Mouse (Mus musculus): ENCODE measurements around the gene Cyp1b1.
A peak's percentile ranks its signal among the peaks of the same experiment; 100 is the strongest.

The Cyp1b1 gene

GRCm38 (mm10) chr17:79714931-79715637 lies at the start of gene Cyp1b1:
TSS of gene Cyp1b1 (minus strand) at chr17:79715061.
- DNase-seq (ENCODE audit: low spot score): peak; percentile 11

DNA sequence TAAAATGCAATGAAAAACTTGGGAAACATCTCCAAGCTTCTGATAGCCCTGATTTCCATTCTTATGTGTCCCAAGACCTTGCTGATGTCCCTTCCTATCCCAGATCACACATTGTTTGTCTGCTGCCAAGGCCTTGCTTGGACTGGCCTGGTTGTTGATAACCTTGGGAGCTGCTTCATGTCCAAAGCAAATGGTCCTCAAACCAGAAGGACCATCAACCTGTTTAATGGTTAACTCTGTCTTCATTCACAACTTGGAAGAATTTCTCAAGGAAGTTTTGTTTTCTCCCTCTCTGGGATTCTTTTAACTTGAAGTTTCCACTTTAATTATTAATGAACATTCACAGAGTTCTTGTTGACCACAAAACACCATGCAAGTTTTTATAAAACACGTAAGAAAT lies 47.0 kb upstream of the Cyp1b1 start:
- DNase-seq (ENCODE audit: low spot score): no peak

GRCm38 (mm10) chr17:79753831-79754230 lies 39.0 kb upstream of the Cyp1b1 start:
- no peak for DNase-seq (ENCODE audit: low spot score)

- no peak for DNase-seq (ENCODE audit: low spot score)
Measured at GRCm38 (mm10) chr17:79752836-79753235, 38.0 kb upstream of the Cyp1b1 start.

DNA sequence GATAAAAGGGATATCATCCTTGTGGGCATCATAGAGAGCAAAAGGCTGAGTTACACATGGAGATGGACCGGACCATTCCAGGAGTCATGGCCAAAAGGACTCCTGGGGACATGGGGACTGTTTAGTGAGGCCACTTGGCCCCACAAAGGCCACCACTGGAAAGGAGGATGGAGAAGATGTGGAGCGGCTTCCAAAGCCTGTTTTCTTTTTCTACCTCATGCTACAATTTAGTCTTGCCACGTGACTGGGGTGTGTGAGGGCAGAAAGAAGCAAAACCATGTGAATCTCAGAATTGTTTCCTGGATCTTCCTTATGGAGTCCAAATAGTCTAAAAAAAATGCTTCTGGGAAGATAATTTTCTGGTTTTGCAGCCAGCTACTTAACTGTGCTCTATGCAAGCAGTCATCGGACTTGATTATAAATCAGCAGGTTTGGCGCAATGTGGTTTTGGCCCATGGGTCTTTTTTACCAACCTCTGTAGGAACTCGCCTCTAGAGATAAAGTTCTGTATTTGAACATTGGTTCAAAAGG lies 36.9 kb upstream of the Cyp1b1 start:
- no peak for DNase-seq (ENCODE audit: low spot score)

DNA sequence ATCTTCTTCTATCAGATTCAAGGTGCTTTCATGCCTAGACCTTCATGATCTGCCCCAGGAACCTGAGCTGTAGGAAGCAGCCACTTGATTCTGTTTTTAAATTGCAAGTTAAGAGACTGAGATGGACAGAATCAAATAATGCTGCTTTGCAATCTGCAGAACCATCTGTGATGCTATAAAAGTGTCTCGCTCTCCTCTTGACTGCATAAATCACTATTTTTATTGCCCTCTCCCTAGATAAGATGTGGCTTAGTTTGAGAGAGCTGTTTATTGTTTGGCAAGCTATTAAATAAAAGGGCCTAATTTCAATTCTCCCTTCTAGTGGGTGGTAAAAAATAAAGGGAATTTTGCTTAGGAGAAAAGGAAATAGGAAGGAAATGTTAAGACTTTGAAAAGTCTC lies 34.8 kb upstream of the Cyp1b1 start:
- no peak for DNase-seq (ENCODE audit: low spot score)

DNA sequence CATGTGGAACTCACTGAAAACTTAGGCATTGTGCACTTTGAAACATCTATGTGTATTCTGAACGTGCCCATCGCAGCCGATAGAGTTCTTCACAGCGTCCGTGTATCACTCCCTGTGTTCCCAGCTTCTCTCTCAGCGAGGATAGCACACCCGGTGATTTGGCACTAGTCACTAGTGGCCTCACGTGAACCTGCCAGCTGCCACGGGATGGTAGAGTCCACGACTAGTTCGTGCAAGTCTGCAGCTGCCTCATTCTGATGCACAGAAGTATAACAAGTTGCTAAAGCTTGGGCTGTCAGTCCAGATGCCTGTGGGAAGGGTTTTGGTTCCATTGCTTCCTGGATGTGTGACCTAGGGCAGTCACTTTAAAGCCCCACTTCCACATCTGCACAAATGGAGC lies 32.1 kb upstream of the Cyp1b1 start:
- no peak for DNase-seq (ENCODE audit: low spot score)

DNA sequence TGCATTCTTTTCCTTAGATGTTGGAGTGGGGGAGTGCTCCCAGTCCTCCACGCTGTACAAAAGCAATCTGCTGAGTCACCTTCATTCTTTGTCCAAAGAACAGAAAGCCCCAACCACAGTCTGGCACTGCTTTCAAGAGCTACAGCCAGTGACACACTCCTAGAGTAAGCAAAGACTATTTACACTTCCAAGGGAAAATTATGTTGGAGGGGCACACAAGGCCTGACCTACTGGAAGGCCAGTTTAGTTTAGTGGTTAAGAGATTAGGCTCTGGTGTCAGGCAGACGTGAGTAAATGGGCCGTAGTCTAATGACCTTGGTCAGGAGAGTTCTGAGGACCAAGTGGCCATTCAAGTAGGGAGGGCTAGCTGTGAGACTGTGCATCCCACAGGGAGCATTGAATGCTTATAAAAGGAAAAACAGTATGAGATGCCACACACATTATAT lies 31.3 kb upstream of the Cyp1b1 start:
- DNase-seq (ENCODE audit: low spot score): peak; percentile 54

- peak; percentile 20 for DNase-seq (ENCODE audit: low spot score)
Measured at GRCm38 (mm10) chr17:79745051-79745731, 30.3 kb upstream of the Cyp1b1 start.

DNA sequence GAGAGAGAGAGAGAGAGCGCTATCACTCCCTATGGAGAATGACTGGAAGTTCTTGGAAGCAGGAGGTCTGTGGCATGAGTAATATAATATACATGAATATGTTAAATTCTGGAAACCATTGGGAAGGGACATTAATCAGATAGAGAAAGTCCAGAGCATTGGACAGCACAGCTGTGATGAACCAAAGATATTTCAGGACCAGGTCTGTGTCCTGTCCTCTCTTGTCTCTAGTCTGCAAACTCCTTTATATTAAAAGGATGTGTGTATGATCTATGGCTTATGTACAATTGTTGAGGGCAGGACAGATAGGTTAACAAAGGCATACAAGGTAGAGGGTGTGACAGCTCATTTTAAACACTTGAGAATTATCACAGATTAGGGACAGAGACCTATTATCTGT lies 28.6 kb upstream of the Cyp1b1 start:
- DNase-seq (ENCODE audit: low spot score): no peak

DNA sequence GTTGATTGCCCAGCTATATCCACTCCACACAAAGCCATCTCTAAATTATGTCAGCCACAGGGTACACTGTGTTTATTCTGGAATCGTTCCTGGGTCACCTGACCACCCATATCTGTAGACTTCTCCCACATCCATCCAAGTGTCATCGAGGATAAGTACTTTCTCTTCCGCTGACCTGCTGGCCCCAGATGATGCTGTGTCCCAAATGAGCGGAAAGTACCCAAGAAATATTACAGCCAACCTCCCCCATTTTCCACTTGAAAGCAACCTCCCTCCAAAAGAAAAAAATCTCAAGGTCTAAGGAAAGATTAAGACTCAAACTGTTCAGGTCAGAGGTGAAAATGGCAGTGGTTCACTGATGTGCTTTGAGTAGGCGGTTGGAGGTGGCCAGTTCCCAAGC lies 27.8 kb upstream of the Cyp1b1 start:
- no peak for DNase-seq (ENCODE audit: low spot score)

DNA sequence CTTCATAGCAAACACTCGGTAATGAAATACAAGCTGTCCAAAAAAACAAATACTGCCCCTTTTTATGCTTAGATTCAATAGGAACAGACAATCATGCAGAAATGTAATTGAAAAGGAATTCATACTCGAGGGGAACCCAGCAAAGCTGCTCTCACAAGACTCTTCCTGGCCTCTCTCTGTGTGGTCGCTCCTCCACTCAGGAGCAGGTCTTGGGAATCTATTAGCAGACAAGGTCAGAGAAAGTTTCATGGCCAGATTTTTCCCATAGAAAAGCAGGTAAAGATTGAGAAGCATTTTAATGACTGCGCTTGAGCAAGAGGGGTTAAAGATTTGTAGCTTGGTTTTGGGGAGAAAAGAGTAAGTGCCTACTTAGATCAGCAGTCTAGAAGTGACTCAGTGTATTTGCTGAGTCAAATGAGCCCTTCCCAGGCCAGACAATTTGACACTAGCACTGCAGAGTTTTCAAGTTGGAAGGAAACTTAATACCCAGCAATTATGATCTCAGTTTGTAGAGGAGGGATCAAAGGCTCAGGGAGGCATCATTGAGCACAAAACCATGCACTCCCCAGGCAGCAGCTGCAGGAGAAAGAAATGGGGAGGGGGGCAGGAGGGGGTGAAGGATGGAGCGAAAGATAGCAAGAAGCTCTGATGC lies 24.1 kb upstream of the Cyp1b1 start:
- no peak for DNase-seq (ENCODE audit: low spot score)

DNA sequence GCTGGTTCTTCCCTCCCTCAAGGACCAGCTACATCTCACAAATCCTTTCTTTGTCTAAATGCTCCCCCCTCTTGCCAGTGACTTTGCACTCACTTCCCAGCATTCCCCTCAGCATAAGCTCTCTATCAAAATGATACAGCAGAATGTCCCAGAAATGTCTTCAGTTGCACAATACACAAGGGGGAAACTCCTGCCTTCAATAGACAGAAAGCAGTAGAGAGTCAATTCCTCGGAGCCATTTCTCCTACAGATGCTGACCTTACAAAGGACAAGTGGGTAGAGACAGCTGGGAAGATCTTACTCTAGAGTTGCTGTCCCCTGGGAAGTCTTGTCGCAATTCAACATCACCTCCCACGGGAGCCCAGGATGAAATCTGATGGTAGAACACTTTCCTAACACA lies 22.7 kb upstream of the Cyp1b1 start:
- DNase-seq (ENCODE audit: low spot score): no peak

DNA sequence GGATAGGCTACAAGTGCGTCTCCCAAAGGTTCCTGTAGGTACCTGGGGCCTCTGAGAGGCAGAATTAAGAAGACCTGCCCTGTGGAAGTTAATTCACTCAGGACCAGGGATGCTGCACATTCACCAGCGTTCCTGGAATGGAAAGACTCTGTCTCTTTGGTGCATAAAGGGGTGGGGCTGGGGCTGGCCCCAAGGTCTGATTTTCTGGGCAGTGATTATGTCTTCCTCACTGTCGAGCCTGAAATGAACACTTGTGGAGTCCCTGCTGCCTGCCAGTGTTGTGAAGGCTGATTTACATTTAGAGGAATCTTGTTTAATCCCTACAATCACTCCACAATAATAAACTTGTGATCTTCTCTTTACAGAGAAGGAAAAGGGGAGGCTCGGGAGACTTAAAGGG lies 18.2 kb upstream of the Cyp1b1 start:
- DNase-seq (ENCODE audit: low spot score): no peak

GRCm38 (mm10) chr17:79730988-79731387 lies 16.1 kb upstream of the Cyp1b1 start:
- peak; percentile 9 for DNase-seq (ENCODE audit: low spot score)

GRCm38 (mm10) chr17:79728585-79729503 lies 14.0 kb upstream of the Cyp1b1 start:
- peak; percentile 26 for DNase-seq (ENCODE audit: low spot score)

GRCm38 (mm10) chr17:79728053-79728584 lies 13.3 kb upstream of the Cyp1b1 start:
- DNase-seq (ENCODE audit: low spot score): no peak

DNA sequence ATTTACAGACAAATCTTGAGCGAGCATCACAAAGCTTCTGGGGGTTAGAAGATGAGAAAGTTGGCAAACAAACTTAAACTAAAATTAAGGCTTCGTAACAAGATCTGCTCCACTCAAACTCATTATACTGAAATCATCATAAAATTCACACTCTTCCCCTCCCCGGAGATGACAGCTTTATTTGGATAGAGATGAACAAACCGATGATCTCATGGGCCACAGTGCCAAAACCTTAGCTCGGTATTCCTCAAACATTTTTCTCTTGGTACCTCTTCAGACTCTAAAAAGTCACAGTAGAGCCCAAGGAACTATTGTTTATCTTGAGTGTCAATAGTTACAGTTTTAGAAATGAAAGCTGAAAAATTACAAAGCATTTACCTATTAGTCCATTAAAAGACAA lies 11.8 kb upstream of the Cyp1b1 start:
- no peak for DNase-seq (ENCODE audit: low spot score)

GRCm38 (mm10) chr17:79720681-79721080 lies 5.8 kb upstream of the Cyp1b1 start:
- DNase-seq (ENCODE audit: low spot score): no peak

DNA sequence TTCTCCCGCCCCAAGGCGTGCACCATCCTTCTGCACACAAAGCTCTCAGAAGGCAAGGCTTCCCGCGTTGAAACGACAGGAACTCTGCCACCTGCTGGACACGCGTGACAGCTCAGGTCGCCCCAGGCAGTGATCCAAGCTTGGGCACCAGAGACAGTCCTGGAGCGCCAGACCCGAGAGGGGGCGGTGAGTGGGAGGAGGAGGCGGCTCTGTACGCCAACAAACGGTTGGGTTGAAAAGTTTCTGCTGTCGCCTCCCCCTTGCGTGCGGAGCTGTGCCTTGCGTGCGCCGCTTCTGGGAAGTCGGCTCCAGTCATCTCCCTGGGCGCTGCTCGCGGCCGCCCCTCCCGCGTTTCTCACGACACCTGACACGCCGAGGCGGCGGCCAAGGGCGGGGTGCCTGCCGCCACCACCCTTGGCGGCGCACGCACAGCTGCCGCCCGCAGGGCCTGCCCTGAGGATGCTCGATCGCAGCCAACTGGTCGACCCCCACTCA lies 835 bp upstream of the Cyp1b1 start:
- peak; percentile 83 for DNase-seq (ENCODE audit: low spot score)

DNA sequence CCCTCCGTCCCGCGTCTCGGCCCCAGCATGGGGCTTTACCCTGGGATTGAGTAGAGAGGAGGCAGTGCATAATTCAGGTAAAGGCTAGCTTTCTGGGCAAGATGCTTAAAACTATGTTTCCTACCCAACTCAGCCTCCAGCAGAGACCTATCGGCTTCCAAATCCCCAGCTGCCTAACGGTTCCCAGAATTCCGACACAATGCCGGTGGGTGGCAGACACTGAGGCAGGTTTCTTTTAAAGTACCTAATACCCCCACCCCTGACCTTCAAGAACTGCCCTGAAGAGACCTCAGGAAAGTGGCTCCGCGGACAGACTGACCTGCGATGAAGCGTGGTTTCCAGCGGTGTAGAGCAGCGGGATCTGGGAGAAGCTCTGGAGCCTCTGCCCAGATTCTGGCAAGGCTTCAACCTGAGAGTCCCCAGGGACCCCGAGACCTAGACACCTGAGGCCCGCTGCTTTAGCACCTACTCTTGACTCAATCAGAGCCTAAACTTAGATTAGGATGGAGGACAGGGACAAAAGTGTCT lies 429 bp downstream of the Cyp1b1 start:
- no peak for DNase-seq (ENCODE audit: low spot score)

Data from yolk sac, embryonic 10.5 days (tissue).